Mouse (Mus musculus): ENCODE measurements at regions not wholly inside any gene's neighbourhood (a gene's known extent, or its start where the extent isn't known, plus 50 kb on each side); places are given as distances from the start of the nearest gene placed in this dataset.

- no peak overlapping the region for H3K4me3 ChIP-seq (ENCODE audit: insufficient read depth, low read depth, low read length)
Observed at GRCm38 (mm10) chr1:185572761-185573530, 118.3 kb downstream of the Slc30a10 start.

GRCm38 (mm10) chr1:185574978-185575377 lies 120.3 kb downstream of the Slc30a10 start:
- Histone ChIP-seq H3K27me3 (replicated peaks; ENCODE audit: control insufficient read depth, insufficient read depth, low read length) (no peaks in the 10 kb centered on the region), H3K36me3 (ENCODE audit: control insufficient read depth, insufficient read depth, low read length) (no peaks in the 10 kb centered on the region), H3K4me1 (ENCODE audit: control insufficient read depth, insufficient read depth, low read length) (no peaks in the 10 kb centered on the region), H3K27ac (ENCODE audit: insufficient read depth, low read depth, low read length) (no peak overlapping the region), H3K4me3 (ENCODE audit: insufficient read depth, low read depth, low read length) (no peak overlapping the region)
- WGBS, result 61% methylated on average over 4 of the region's 4 CpGs
- no peak for DNase-seq
- TF ChIP-seq POLR2A (IDR thresholded peaks at IDR 0.05; ENCODE audit: low read depth, low read length) (no peak), CTCF (conservative IDR thresholded peaks at IDR 0.05; ENCODE audit: insufficient read depth, insufficient read length, low read depth, low read length) (no peak)

More at GRCm38 (mm10) chr1:185572761-185573530, 118.3 kb downstream of the Slc30a10 start:
- 52% methylated on average over 9 of the region's 9 CpGs for WGBS
- Histone ChIP-seq H3K27me3 (replicated peaks; ENCODE audit: control insufficient read depth, insufficient read depth, low read length) (no peaks in the 10 kb centered on the region), H3K27ac (ENCODE audit: insufficient read depth, low read depth, low read length) (no peak overlapping the region), H3K4me1 (ENCODE audit: control insufficient read depth, insufficient read depth, low read length) (no peaks in the 10 kb centered on the region), H3K36me3 (ENCODE audit: control insufficient read depth, insufficient read depth, low read length) (no peaks in the 10 kb centered on the region)
- TF ChIP-seq CTCF (conservative IDR thresholded peaks at IDR 0.05; ENCODE audit: insufficient read depth, insufficient read length, low read depth, low read length), result no peak
- TF ChIP-seq POLR2A (IDR thresholded peaks at IDR 0.05; ENCODE audit: low read depth, low read length), result no peak
- DNase-seq, result no peak

- no peak for DNase-seq
- H3K4me3 ChIP-seq (ENCODE audit: insufficient read depth, low read depth, low read length), result no peak overlapping the region
- TF ChIP-seq POLR2A (IDR thresholded peaks at IDR 0.05; ENCODE audit: low read depth, low read length) (no peak), CTCF (conservative IDR thresholded peaks at IDR 0.05; ENCODE audit: insufficient read depth, insufficient read length, low read depth, low read length) (no peak)
- no peaks in the 10 kb centered on the region for H3K27me3 ChIP-seq (replicated peaks; ENCODE audit: control insufficient read depth, insufficient read depth, low read length)
- H3K27ac ChIP-seq (ENCODE audit: insufficient read depth, low read depth, low read length), result no peak overlapping the region
- H3K4me1 ChIP-seq (ENCODE audit: control insufficient read depth, insufficient read depth, low read length), result no peaks in the 10 kb centered on the region
- 85% methylated on average over 1 of the region's 1 CpGs for WGBS
- H3K36me3 ChIP-seq (ENCODE audit: control insufficient read depth, insufficient read depth, low read length), result no peaks in the 10 kb centered on the region
Observed at GRCm38 (mm10) chr1:185579824-185580223, 125.2 kb downstream of the Slc30a10 start.

- Histone ChIP-seq H3K4me3 (ENCODE audit: insufficient read depth, low read depth, low read length) (no peak overlapping the region), H3K27me3 (replicated peaks; ENCODE audit: control insufficient read depth, insufficient read depth, low read length) (no peaks in the 10 kb centered on the region), H3K27ac (ENCODE audit: insufficient read depth, low read depth, low read length) (no peak overlapping the region), H3K36me3 (ENCODE audit: control insufficient read depth, insufficient read depth, low read length) (no peaks in the 10 kb centered on the region), H3K4me1 (ENCODE audit: control insufficient read depth, insufficient read depth, low read length) (no peaks in the 10 kb centered on the region)
- no peak for DNase-seq
- TF ChIP-seq POLR2A (IDR thresholded peaks at IDR 0.05; ENCODE audit: low read depth, low read length) (no peak), CTCF (conservative IDR thresholded peaks at IDR 0.05; ENCODE audit: insufficient read depth, insufficient read length, low read depth, low read length) (no peak)
- 65% methylated on average over 6 of the region's 6 CpGs for WGBS
Observed at GRCm38 (mm10) chr1:185585191-185585870, 130.7 kb downstream of the Slc30a10 start.

GRCm38 (mm10) chr1:185587671-185588347 lies 133.2 kb downstream of the Slc30a10 start:
- no peaks in the 10 kb centered on the region for H3K4me1 ChIP-seq (ENCODE audit: control insufficient read depth, insufficient read depth, low read length)
- 60% methylated on average over 13 of the region's 13 CpGs for WGBS

GRCm38 (mm10) chr1:185588348-185588719 lies 133.7 kb downstream of the Slc30a10 start:
- Histone ChIP-seq H3K36me3 (ENCODE audit: control insufficient read depth, insufficient read depth, low read length) (no peaks in the 10 kb centered on the region), H3K27me3 (replicated peaks; ENCODE audit: control insufficient read depth, insufficient read depth, low read length) (no peaks in the 10 kb centered on the region), H3K27ac (ENCODE audit: insufficient read depth, low read depth, low read length) (no peak overlapping the region), H3K4me3 (ENCODE audit: insufficient read depth, low read depth, low read length) (no peak overlapping the region), H3K4me1 (ENCODE audit: control insufficient read depth, insufficient read depth, low read length) (no peaks in the 10 kb centered on the region)
- no peak for TF ChIP-seq POLR2A (IDR thresholded peaks at IDR 0.05; ENCODE audit: low read depth, low read length)
- no peak for TF ChIP-seq CTCF (conservative IDR thresholded peaks at IDR 0.05; ENCODE audit: insufficient read depth, insufficient read length, low read depth, low read length)
- no peak for DNase-seq
- WGBS, result 87% methylated on average over 4 of the region's 4 CpGs

More at GRCm38 (mm10) chr1:185587671-185588347, 133.2 kb downstream of the Slc30a10 start:
- no peak for TF ChIP-seq POLR2A (IDR thresholded peaks at IDR 0.05; ENCODE audit: low read depth, low read length)
- TF ChIP-seq CTCF (conservative IDR thresholded peaks at IDR 0.05; ENCODE audit: insufficient read depth, insufficient read length, low read depth, low read length), result no peak
- H3K27ac ChIP-seq (ENCODE audit: insufficient read depth, low read depth, low read length), result no peak overlapping the region
- peak; percentile 4 for DNase-seq
- no peaks in the 10 kb centered on the region for H3K27me3 ChIP-seq (replicated peaks; ENCODE audit: control insufficient read depth, insufficient read depth, low read length)
- no peaks in the 10 kb centered on the region for H3K36me3 ChIP-seq (ENCODE audit: control insufficient read depth, insufficient read depth, low read length)
- no peak overlapping the region for H3K4me3 ChIP-seq (ENCODE audit: insufficient read depth, low read depth, low read length)

DNA sequence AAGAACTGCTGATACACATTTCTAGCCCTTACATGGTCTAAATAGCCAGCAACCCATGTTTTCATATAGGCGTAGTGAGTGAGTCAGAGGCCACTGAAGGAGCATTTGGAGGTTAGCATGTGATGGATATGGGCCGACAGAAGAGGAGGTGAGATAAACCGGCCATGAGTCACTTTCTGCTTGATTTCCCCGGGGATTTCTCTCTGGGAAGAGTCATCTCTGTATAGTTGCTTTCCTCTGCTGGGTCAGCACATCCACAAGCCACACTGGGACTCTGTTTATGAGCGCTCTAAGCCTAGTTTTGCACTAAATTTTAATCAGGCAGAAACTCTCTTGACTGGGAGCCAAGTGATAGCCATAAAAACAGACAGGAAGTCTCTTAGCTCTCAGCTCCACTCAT lies 142.2 kb downstream of the Slc30a10 start:
- Histone ChIP-seq H3K27ac (ENCODE audit: insufficient read depth, low read depth, low read length) (no peak overlapping the region), H3K4me1 (ENCODE audit: control insufficient read depth, insufficient read depth, low read length) (no peaks in the 10 kb centered on the region), H3K27me3 (replicated peaks; ENCODE audit: control insufficient read depth, insufficient read depth, low read length) (no peaks in the 10 kb centered on the region; the same call in 1 of the 2 replicates), H3K36me3 (ENCODE audit: control insufficient read depth, insufficient read depth, low read length) (no peaks in the 10 kb centered on the region), H3K4me3 (ENCODE audit: insufficient read depth, low read depth, low read length) (no peak overlapping the region)
- 50% methylated on average over 5 of the region's 5 CpGs for WGBS
- DNase-seq, result no peak
- TF ChIP-seq CTCF (conservative IDR thresholded peaks at IDR 0.05; ENCODE audit: insufficient read depth, insufficient read length, low read depth, low read length) (no peak), POLR2A (IDR thresholded peaks at IDR 0.05; ENCODE audit: low read depth, low read length) (no peak)

All from kidney, adult 2 months (tissue).